Mouse (Mus musculus) embryonic facial prominence, embryonic 10.5 days (tissue): ENCODE measurements around the gene Morn5. TPM values are rescaled to one million over a fixed set of nuclear protein-coding genes. Genes with fewer than 3 reads are reported as not detected.

ENCODE experiments used
- DNase-seq: peaks from one replicate; pipeline ENCODE4 v3.0.0-alpha.2; 2017; ENCODE audit warnings: low spot score
- H3K27ac ChIP-seq: fragments of 300-500 bp; sonication (generic); replicated peaks from 2 replicates; pipeline ENCODE4 v1.5.1; 2016; ENCODE audit warnings: mild to moderate bottlenecking
- H3K27me3 ChIP-seq: fragments of 300-500 bp; sonication (generic); replicated peaks from 2 replicates; pipeline ENCODE4 v1.6.1; 2016; ENCODE audit warnings: low read depth, mild to moderate bottlenecking; ENCODE audit not compliant: poor library complexity, severe bottlenecking
- H3K36me3 ChIP-seq: fragments of 300-500 bp; sonication (generic); replicated peaks from 2 replicates; pipeline ENCODE4 v1.6.1; 2016; ENCODE audit warnings: mild to moderate bottlenecking, moderate library complexity
- H3K4me1 ChIP-seq: fragments of 300-500 bp; sonication (generic); 2 replicates; pipeline ENCODE4 v1.6.1; 2016
- H3K4me3 ChIP-seq: fragments of 300-500 bp; sonication (generic); 2 replicates; pipeline ENCODE4 v1.5.1; 2016; ENCODE audit warnings: mild to moderate bottlenecking, moderate library complexity
- H3K9me3 ChIP-seq: fragments of 300-500 bp; sonication (generic); 2 replicates; pipeline ENCODE4 v1.6.1; 2016; ENCODE audit warnings: mild to moderate bottlenecking
- WGBS: fragments of 180-500 bp; shearing (Covaris S2); methylation state at CpG from one replicate; pipeline ENCODE4 v1.1.7; 2016; 5-methylcytosine and 5-hydroxymethylcytosine counted together
- polyA plus RNA-seq: library from polyadenylated mRNA; unstranded; fragments of >200 nt; fragmentation: Nextera tagmentation; extraction: Ambion mirVana; gene quantifications from 2 replicates; pipeline ENCODE4 v1.2.1, GENCODE M21; 2016

The Morn5 gene
- polyA plus RNA-seq, 1 experiment from 2014 or later, result 0.29 TPM

DNA sequence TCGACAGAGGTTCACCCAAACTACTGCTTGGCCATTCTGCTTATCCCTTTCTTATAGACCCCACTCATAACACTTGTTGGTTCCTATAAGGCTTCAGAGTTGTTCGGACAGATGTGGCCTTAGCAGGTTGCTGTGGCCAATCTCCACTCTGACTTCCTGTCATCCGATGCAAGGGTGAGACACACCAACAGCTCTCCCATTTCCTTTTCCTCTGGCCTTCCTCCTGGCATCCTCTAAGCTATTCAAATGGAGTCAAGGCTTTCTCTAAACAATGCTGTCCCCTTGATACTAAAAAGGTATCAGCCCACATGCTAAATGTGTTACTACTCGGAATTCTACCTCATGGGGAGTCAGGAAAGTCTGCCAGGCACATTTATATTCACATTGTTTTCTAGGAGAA is 78.7 kb downstream of the Morn5 start:
- Histone ChIP-seq H3K36me3 (peaks cover 95% of the 10 kb centered on the region), H3K27ac (no peak overlapping the region), H3K27me3 (no peaks in the 10 kb centered on the region), H3K4me1 (peaks cover 16% of the 10 kb centered on the region), H3K9me3 (no peaks in the 10 kb centered on the region), H3K4me3 (no peak overlapping the region)
- DNase-seq, result no peak
- WGBS, result 83% methylated on average over 4 of the region's 4 CpGs

DNA sequence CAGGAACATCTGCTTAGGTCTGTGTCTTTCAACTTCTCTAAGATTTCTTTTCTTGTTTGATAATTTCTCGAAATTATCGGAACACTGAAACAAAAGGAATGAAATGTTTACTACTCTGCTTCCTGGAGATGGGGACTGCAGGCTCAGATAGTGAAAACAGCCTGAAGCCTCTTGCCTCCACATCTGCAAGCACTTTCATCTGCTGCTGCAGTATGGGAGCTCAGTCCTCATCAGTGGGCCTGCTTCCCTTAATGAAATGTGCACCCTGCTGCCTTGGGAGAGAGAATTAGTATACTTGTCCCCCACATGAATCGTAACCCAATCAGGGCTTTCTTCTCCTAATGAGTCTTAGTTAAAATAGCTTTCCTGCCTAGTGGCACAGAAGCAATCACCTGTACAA is 79.8 kb downstream of the Morn5 start:
- H3K4me1 ChIP-seq, result peaks cover 16% of the 10 kb centered on the region
- H3K9me3 ChIP-seq, result no peaks in the 10 kb centered on the region
- no peak overlapping the region for H3K27ac ChIP-seq
- no peak for DNase-seq
- peaks cover 95% of the 10 kb centered on the region for H3K36me3 ChIP-seq
- H3K27me3 ChIP-seq, result no peaks in the 10 kb centered on the region
- H3K4me3 ChIP-seq, result no peak overlapping the region
- WGBS, result 71% methylated on average over 3 of the region's 3 CpGs

Other genes starting within 250 kb of the Morn5 start
- gene Ttll11, start 69.5 kb upstream of the Morn5 start, polyA plus RNA-seq, result 0.55 and 0.85 TPM in 2 replicates
- 203 and 215 TPM in 2 replicates for gene Ndufa8, start 52 bp upstream of the Morn5 start, polyA plus RNA-seq
- gene Lhx6, start 56.0 kb downstream of the Morn5 start, polyA plus RNA-seq, result 13.5 and 16.1 TPM in 2 replicates
- 30.6 and 34.1 TPM in 2 replicates for gene Mrrf, start 86.9 kb downstream of the Morn5 start, polyA plus RNA-seq
- gene Rbm18, start 87.3 kb downstream of the Morn5 start, polyA plus RNA-seq, result 83.8 and 88.6 TPM in 2 replicates
- 3.2 and 4.8 TPM in 2 replicates for gene Ptgs1, start 181.0 kb downstream of the Morn5 start, polyA plus RNA-seq